Mouse (Mus musculus): ENCODE results near the gene Olfr1408. TPM values are rescaled to one million over a fixed set of nuclear protein-coding genes. Genes with fewer than 3 reads are reported as not detected.

Gene Olfr1408
- total RNA-seq (2021), result not detected
- long read RNA-seq, experiment 1, result 0 reads
- long read RNA-seq, experiment 2, result 0 reads

DNA sequence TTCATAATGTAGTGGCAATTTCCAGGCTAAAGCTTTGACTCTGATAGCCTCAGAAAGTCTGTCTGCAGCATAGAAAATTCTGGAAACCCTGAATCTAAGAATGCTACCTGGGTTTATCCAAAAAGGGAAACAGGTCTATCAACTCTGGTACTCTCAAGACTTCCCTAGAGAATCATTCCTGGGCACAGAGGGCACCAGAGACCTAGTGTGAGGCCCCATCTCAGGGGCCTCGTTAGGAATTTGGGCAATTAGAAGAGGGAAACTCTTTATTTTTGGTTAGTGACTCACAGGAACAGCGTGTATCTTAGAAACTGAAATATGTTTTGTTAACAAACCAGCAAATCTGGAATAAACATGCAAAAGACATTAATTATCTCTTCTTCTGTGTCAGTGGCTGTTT, at the start of gene Olfr1408:
Gene Olfr1408 (minus strand): TSS at position 101 of the 400 bp plus-strand sequence.
- no peak for DNase-seq (ENCODE audit: low spot score in 2 of 2)

DNA sequence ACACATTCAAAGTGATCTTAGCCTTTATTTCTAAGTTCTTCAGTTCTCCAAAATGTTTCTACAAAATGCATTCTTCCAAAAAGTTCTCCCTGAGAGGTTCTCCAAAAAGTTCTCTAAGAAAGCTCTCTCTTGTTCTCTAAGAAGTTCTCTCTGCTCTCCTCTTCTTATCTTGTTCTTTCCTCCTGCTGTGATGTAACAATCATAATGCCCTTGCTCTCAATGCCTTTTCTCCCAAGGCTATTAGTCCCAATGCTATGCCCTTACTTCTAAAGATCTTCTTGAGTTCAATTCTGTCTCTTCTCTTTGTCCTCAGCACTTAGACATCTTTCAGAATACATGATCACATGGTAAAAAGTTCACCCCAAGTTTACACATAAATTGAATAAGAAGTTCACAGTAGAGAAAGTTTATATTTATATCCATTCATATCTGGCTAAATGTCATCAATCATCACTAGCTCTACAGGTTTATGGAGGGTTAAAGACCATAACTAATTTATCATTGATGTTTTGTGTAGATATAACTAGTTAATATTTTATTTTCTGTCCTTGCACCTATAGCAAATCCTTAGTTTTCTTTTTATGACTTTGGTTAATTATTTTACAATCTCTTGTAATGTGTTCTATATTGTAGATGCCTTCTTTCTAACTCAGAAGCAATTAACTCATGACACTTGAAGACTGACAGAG, 37.1 kb upstream of the Olfr1408 start:
- no peak for DNase-seq (ENCODE audit: low spot score in 2 of 2)

Other genes starting within 250 kb of the Olfr1408 start
- gene Apcs, start 242.3 kb downstream of the Olfr1408 start, total RNA-seq (2021), result 1 to 10 TPM in 1 of 2 experiments, not detected in 1; 1.5 TPM
- gene Olfr16, start 187.0 kb downstream of the Olfr1408 start, total RNA-seq (2021), result not detected
- gene Olfr1406, start 53.3 kb upstream of the Olfr1408 start, total RNA-seq (2021), result not detected
- not detected for gene Olfr218, start 60.4 kb upstream of the Olfr1408 start, total RNA-seq (2021)
- gene Olfr1404, start 75.0 kb upstream of the Olfr1408 start, total RNA-seq (2021), result not detected
- under 1 TPM in 1 of 2 experiments, not detected in 1; 0.54 TPM for gene Fcer1a, start 89.8 kb upstream of the Olfr1408 start, total RNA-seq (2021)
- gene Olfr418, start 128.6 kb upstream of the Olfr1408 start, total RNA-seq (2021), result not detected
- not detected for gene Mptx2, start 140.4 kb upstream of the Olfr1408 start, total RNA-seq (2021)
- 10 to 100 TPM; 10.8 to 15.1 TPM for gene Ackr1, start 196.4 kb upstream of the Olfr1408 start, total RNA-seq (2021)
- gene Aim2, start 213.5 kb upstream of the Olfr1408 start, total RNA-seq (2021), result 1 to 10 TPM in 1 of 2 experiments, under 1 TPM in 1; 0.71 to 2.9 TPM
- 10 to 100 TPM; 28.7 to 33.7 TPM for gene Cadm3, start 230.3 kb upstream of the Olfr1408 start, total RNA-seq (2021)

Measured in gastrocnemius, postnatal 4 days (tissue).